Mouse (Mus musculus): ENCODE data around the gene 1700012B07Rik.

The 1700012B07Rik gene

GRCm38 (mm10) chr11:109745210-109745609, 82.6 kb downstream of the 1700012B07Rik start:
- no peak for DNase-seq

- no peak for DNase-seq
Measured at GRCm38 (mm10) chr11:109737967-109738366, 89.9 kb downstream of the 1700012B07Rik start.
